Mouse (Mus musculus) heart, adult 9 months (tissue): Measurements from ENCODE around the gene Pole4.

Source experiments
- DNase-seq, 2 experiments: peaks; one replicate each; pipeline ENCODE4 v3.0.0; 2022; ENCODE audit warnings: low spot score in 2 of 2

The Pole4 gene

GRCm38 (mm10) chr6:82705221-82705620, at the start of gene Pole4:
TSS of gene Pole4 (minus strand) at chr6:82705365.
- DNase-seq, result no peak

DNA sequence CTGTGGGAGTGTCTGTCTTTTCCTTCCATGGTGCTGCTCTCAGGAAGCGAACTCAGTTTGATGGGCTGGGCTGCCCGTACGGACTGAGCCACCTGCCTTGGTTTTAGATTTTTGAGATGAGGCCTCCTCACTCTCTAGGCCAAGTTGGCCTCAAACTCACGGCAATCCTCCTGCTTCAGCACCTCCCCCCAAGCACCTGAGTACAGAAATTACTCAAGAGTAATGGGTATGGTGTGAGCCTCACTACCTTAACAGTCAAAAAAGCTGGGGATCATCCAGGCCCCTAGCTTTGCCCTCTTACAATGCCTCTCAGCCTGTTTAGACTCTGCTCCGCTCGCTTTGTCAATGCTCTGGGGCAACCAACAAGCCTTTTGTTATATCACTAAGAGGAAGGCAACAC, 49.6 kb upstream of the Pole4 start:
- no peak for DNase-seq

- peak in 1 of 2 experiments; percentile 42 for DNase-seq
Measured at GRCm38 (mm10) chr6:82753638-82754361, 48.6 kb upstream of the Pole4 start.

DNA sequence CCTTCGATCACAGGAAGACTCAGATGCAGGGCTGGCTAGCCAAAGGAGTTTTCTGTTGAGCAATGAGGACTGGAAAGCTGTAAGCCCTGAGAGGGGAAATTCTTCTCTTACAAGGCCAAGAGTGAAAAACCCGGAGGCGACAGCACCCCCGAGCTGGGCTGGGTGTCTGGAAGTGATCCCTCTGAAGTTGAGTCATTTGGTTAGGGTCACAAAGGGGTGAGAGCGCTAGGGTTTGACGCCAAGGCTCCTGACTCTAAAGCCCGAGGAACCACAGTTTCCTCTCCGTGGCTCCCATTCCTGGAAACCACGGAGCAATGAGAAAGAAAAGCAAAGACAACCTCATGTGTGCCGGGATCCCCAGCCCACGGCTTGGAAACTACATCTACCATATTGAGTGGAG, 47.9 kb upstream of the Pole4 start:
- peak in 1 of 2 experiments; percentile 69 for DNase-seq

DNA sequence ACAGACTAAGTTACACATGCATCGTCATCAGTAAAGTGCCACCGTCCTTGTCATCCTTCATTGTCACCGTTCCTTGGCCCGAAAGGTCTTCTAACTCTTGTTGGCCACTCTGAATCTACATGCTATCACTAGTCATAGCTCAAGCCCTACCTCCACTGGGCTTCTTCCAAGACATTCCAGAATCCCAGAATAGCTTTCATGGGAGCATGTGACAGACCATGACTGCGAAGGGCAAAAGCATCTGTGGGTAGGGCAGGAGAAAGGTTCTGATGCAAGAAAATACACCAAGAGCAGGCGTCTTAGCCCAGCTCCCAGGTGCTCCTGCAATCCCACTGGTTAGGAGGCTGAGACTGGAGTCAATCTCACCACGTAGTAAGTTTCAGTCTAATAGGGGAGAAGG, 46.6 kb upstream of the Pole4 start:
- DNase-seq, result peak; percentile 74

- DNase-seq, result peak; percentile 61 to 74
Measured at GRCm38 (mm10) chr6:82751031-82751430, 45.9 kb upstream of the Pole4 start.

GRCm38 (mm10) chr6:82750063-82750462, 44.9 kb upstream of the Pole4 start:
- no peak for DNase-seq

- peak in 1 of 2 experiments; percentile 72 for DNase-seq
Measured at GRCm38 (mm10) chr6:82748106-82748672, 43.0 kb upstream of the Pole4 start.

GRCm38 (mm10) chr6:82747085-82747484, 41.9 kb upstream of the Pole4 start:
- DNase-seq, result no peak

DNA sequence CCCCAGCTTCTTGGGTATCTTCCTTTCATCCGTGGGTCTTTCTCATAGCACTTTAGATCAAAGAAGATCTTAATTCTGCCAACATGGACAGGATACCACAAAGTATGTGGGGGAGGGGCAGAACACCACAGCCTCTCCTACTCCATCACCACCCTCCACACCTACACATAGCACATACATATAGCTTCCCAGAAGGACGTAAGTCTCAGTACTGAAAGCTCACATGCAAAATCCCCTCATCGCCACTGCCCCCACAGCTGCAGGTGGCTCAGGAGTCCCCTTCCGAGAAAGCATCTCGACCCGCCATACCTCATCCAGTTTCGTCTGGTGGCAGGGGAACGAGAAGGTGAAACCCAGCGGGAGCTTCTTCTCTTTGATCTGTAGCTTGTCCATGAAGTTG, 39.4 kb upstream of the Pole4 start:
- DNase-seq, result no peak

DNA sequence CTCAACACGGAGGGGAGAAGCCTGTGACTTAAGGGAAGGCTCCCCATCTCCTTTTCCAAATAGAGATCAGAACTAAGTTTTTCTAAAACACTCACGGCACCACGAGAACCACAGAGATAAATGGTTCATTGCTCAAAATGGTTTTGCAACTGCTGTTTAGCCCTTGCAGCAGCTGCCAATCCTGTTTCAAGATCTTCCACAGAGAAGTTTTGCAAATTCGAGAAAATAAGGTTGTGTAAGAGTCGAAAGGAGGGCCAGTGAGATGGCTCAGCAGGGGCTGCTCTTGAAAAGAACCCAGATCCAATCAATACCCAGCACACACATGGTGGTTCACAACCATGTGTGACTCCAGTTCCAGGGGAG, 36.3 kb upstream of the Pole4 start:
- DNase-seq, result no peak

- peak; percentile 48 to 51 for DNase-seq
Measured at GRCm38 (mm10) chr6:82740868-82741517, 35.8 kb upstream of the Pole4 start.

GRCm38 (mm10) chr6:82740269-82740668, 35.1 kb upstream of the Pole4 start:
- DNase-seq, result peak in 1 of 2 experiments; percentile 74

DNA sequence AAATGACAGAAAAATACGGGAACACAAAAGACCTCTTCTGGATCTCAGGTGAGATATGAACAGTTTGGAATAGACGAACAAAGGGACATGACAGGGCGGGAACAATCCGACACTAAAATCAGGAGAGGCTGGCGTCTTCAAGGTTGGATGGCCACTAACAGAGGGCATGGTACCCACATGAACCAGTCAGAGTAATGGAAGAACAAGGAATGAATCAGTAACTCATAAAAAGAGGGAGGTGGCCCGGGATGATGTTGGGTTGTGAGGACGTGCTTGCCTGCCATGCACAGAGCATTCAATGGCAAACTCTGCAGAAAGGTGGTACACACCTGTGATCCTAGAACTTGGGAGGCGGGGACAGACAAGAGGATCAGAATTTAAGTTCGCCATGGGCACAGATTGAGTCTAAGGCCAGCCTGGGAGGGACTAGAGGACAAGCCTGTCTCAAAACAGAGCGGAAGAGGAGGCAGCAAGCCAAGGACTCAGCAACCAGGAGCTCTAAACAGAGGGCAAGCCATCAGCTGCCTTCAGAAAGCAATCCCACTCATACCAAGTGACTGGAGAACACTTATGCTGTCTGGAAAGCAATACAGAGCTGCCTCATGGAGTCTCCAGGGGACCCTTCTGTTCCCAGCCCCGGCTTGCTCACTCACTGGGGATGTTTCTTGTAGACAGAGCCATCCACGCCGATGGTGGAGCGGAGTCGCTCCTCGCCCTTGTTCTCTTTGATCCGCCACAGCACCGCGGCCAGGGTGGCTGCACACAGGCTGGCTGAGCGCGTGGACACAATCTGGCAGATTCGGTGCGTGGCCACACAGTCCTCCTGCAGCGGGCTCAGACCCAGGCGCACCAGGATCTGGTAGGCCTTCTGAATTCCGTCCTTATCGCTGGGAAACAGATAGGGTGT, 32.7 kb upstream of the Pole4 start:
- no peak for DNase-seq

DNA sequence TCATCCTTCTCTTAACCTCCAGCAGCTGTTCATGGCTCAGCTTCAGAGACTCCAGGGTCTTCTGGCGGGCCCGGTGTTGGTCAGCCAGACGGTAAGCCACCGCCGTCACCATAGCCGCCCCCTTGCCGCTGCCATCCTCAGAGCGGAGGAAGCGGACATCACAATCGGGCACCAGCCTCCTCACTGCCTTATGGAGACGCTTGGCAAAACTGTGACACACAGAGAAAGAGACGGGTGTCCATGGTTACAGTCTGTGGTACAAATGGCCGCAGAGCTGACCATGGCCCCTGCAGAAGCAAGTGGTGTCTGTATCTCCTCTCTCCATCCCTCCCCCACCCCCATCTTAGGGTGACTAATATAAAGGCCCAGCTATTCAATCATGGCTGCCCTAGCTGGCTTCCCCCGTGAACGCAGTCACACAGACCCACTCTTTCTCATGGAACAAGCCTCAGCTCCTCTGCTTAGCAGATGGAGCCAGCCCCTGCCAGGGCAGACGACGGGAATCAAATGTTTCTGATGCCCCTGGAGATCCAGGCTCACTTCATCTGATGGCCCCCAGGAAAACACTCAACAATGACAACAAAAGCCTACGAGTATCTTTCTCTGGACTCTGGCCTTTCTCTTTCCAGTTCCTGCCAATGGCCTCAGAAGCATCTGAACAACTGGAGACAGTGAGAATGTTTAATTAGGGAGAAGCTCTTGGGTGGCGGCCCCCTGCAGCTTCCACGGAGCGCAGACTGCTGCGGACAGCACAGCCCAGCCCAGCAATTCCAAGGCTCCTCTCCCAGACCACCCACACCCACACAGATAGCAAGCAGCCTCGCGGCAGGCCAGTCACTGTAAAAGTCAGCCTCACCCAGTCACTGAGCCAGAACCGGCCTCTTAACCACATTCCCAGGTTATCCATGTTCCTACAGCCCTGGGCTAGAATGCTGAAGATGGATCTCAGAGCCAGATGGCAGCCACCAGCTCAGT, 31.7 kb upstream of the Pole4 start:
- no peak for DNase-seq

DNA sequence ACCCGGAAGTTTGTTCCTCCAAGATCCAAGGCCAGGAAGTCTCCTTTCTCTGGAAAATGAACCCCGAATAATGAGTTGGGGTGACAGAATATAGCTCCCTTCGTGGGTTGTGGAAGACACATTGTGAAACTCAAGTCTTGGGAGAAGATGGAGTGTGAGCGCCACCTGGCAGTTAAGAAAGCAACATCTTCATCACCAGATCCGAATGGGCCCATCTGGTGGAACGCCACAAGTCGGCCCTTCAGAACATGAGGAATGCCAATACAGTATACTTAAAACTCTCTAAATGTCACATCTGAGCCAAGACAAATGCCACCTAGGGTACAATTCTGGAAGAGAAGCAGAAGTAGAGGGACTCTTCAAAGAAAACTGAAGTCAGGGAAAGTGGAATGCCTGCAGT, 30.2 kb upstream of the Pole4 start:
- no peak for DNase-seq

- DNase-seq, result no peak
Measured at GRCm38 (mm10) chr6:82728635-82729034, 23.5 kb upstream of the Pole4 start.

DNA sequence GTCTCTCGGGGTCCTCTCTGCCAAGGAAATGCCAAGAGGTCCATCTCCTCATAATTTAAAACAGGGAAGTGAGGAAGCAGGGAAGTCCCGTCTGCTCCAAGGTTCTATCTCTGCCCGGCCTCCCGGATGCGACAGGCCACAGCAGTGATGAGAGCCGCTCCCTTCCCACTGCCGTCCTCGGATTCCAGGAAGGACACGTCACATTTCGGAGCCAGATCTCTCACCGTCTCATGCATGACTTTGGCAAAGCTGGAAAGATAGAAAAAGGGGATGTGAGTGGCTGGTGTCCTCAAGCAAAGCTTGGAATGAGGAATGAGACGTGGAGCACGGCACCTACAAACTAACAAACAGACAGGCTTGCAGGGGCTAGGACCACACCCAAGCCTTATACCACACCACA, 22.0 kb upstream of the Pole4 start:
- DNase-seq, result no peak

GRCm38 (mm10) chr6:82723321-82723720, 18.2 kb upstream of the Pole4 start:
- DNase-seq, result no peak

GRCm38 (mm10) chr6:82716126-82716525, 11.0 kb upstream of the Pole4 start:
- DNase-seq, result no peak

DNA sequence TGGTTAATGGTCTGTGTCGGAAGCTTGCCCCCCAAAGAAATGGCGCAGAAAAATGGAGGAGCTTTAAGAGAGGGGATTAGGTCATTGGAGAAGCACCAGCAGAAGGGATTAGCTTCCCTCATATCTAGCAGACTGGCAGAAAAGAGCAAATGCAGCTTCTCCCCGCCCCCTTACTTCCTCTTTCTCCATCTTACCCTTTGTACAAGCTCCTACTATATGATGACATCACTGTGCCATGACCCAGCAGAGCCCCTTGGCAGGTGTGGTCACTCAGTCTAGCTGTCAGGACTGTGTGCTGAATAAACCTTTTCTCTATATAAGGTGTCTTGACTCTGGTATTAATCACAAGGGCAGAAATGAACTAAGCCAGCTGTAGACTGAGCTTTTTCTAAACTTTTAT, 10.5 kb upstream of the Pole4 start:
- no peak for DNase-seq
